Mouse (Mus musculus) spleen, adult 2 months (tissue): ENCODE measurements around the gene Gm5134. TPM values are rescaled to one million over a fixed set of nuclear protein-coding genes. Genes with fewer than 3 reads are reported as not detected.
"Not testable (repeated sequence)": the region's sequence is repeated elsewhere in the genome, so short reads cannot be mapped to it uniquely, and the experiment has no call there.

Source experiments
- DNase-seq, 2 experiments: peaks; one replicate each; pipeline versions ENCODE4 v3.0.0 to v3.0.0-alpha.2; 2012 to 2021; ENCODE audit warnings: low spot score in 2 of 2, low read depth in 1 of 2
- H3K27ac ChIP-seq: fragments of 200-500 bp; 2 replicates; pipeline ENCODE4 v1.5.1; 2012; ENCODE audit warnings: low read length, inconsistent platforms; ENCODE audit not compliant: insufficient read depth
- H3K27me3 ChIP-seq: fragments of 200-500 bp; 2 replicates; pipeline ENCODE4 v1.6.1; 2012; ENCODE audit warnings: mild to moderate bottlenecking, moderate library complexity, low read length, inconsistent platforms; ENCODE audit not compliant: control insufficient read depth, insufficient read depth
- H3K36me3 ChIP-seq: fragments of 200-500 bp; 2 replicates; pipeline ENCODE4 v1.6.1; 2012; ENCODE audit warnings: mild to moderate bottlenecking, low read length, inconsistent platforms; ENCODE audit not compliant: control insufficient read depth, insufficient read depth
- H3K4me1 ChIP-seq: fragments of 200-500 bp; 2 replicates; pipeline ENCODE4 v1.6.1; 2011; ENCODE audit warnings: inconsistent platforms; ENCODE audit not compliant: control insufficient read depth, insufficient read depth, insufficient read length
- H3K4me3 ChIP-seq: fragments of 200-500 bp; 2 replicates; pipeline ENCODE4 v1.5.1; 2011; ENCODE audit warnings: mild to moderate bottlenecking, inconsistent platforms; ENCODE audit not compliant: insufficient read depth, insufficient read length; ENCODE audit errors: extremely low read depth
- CTCF ChIP-seq: fragments of 200-500 bp; IDR thresholded peaks from 2 replicates; pipeline ENCODE4 v1.5.1; 2011; ENCODE audit warnings: mild to moderate bottlenecking, inconsistent platforms; ENCODE audit not compliant: insufficient read depth, insufficient read length, insufficient replicate concordance; ENCODE audit errors: extremely low read depth
- POLR2A ChIP-seq: fragments of 200-500 bp; IDR thresholded peaks from 2 replicates; pipeline ENCODE4 v1.6.1; 2011; ENCODE audit warnings: low read depth, low read length, inconsistent platforms
- WGBS: fragments of 180-500 bp; shearing (Covaris S2); methylation state at CpG from one replicate; pipeline ENCODE4 v1.1.7; 2018; 5-methylcytosine and 5-hydroxymethylcytosine counted together
- polyA plus RNA-seq: library from polyadenylated mRNA; depleted of rRNA; stranded (reverse); fragments of >200 nt; gene quantifications from 2 replicates; pipeline ENCODE4 v1.2.3, GENCODE M21; 2012

Gm5134 gene
- polyA plus RNA-seq, 1 experiment = 1.2 TPM

DNA sequence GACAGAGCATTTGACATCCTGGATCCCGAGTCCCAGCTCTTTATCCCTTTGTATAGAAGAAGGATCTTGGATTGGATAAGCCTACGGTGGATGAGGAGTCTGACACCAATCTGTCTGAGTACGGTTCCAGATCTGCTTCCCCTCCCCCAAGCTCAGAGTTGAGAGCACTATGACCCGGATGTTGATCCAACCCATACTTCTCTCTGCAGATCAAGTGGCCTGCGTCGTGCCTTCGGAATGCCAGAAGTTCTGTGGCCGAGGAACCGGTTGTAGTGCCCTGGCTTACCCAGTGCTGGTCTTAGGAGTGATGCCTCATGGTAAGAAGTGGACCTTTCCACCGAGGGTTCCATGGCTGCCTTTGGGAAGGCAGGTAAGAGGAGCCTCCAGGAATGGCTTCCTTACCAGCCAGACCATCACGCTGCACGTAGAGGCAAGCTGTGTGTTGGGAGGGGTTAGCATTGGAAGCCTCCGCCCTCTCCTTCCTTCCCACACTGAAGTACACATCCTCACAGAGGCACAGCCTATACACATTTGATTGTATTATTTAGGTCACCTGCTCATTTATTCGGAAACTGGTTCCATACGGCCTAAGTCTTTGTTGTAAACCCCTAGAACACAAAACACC lies 39.4 kb downstream of the Gm5134 start:
- 92% methylated on average over 15 of the region's 15 CpGs for WGBS
- Histone ChIP-seq H3K27ac (no peak overlapping the region), H3K27me3 (no peaks in the 10 kb centered on the region), H3K36me3 (no peaks in the 10 kb centered on the region), H3K4me3 (no peak overlapping the region), H3K4me1 (no peaks in the 10 kb centered on the region)
- DNase-seq = no peak
- TF ChIP-seq POLR2A (no peak), CTCF (no peak)

GRCm38 (mm10) chr10:75994531-75995210 lies 40.4 kb downstream of the Gm5134 start:
- H3K36me3 ChIP-seq, H3K4me3 ChIP-seq, DNase-seq, H3K27ac ChIP-seq, H3K27me3 ChIP-seq, H3K4me1 ChIP-seq: not testable (repeated sequence)
- WGBS = 71% methylated on average over 13 of the region's 13 CpGs

DNA sequence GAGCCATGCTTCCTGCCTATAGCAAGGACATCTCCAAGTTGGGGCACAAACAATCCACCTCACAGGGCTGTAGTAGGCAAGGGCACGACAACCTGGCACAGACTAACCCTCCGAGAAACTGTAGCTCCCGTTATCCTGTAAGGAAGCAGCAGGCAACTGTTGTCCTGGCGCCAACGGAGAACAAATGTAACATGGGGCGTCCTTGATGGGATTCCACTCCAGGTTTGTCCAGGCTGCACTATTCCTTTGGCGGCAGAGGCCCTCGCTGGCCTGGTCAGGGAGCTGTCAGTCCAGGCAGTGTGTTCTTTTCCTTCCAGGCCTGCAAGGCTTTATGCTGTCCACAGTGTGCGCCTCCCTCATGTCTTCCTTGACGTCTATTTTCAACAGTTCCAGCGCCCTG lies 41.1 kb downstream of the Gm5134 start:
- 91% methylated on average over 11 of the region's 11 CpGs for WGBS
- no peak for DNase-seq
- Histone ChIP-seq H3K27ac (no peak overlapping the region), H3K4me1 (no peaks in the 10 kb centered on the region), H3K36me3 (no peaks in the 10 kb centered on the region), H3K27me3 (no peaks in the 10 kb centered on the region), H3K4me3 (no peak overlapping the region)
- TF ChIP-seq CTCF (no peak), POLR2A (no peak)

DNA sequence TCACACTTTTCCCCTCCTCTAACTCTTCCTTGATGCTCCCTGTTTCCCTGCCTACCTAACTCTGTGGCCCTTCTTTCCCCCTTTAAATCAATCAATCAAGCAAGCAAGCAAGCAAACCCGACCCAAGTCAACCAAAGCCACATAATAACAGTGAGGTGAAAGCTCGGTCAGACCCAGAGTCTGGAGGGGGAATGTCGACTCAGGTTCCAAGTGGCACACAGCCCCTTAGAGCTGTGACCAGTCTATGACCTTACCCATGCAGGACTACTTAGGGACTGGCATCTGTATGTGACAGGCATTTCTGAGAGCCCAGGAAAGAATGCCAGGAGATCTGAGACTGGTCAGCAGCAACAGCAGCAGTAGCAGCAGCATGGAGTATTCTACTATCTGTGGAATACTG lies 42.0 kb downstream of the Gm5134 start:
- TF ChIP-seq CTCF (no peak), POLR2A (no peak)
- no peaks in the 10 kb centered on the region for H3K27me3 ChIP-seq
- DNase-seq = no peak
- WGBS = 58% methylated on average over 3 of the region's 3 CpGs
- no peaks in the 10 kb centered on the region for H3K36me3 ChIP-seq
- H3K4me1 ChIP-seq = no peaks in the 10 kb centered on the region
- H3K27ac ChIP-seq = no peak overlapping the region
- no peak overlapping the region for H3K4me3 ChIP-seq

GRCm38 (mm10) chr10:76001160-76001559 lies 46.8 kb downstream of the Gm5134 start:
- WGBS = 66% methylated on average over 7 of the region's 7 CpGs
- no peak for DNase-seq
- Histone ChIP-seq H3K4me1 (no peaks in the 10 kb centered on the region), H3K27ac (no peak overlapping the region), H3K27me3 (no peaks in the 10 kb centered on the region), H3K36me3 (no peaks in the 10 kb centered on the region), H3K4me3 (no peak overlapping the region)
- TF ChIP-seq POLR2A (no peak), CTCF (no peak)

DNA sequence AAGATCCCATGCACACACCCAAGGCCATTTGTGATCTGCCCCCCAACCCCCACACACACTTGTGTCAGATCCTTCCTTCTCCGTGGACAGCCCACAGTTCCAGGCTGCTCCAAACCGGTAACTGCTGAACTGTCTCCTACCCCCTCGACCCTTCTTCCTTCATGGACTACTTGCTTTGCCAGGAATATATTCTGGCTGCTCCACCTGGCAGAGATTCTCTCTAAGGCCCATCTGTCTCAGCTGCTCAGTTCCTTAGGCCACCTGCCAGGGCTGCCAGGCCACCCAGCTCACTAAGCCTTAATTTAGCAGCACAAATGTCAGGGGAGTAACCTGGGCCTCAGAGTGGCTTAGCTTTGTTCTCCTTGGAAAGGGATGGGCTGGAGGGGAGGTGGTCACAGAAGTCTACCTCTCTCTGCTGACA lies 47.8 kb downstream of the Gm5134 start:
- H3K4me1 ChIP-seq = no peaks in the 10 kb centered on the region; the same call in 1 of the 2 replicates
- H3K36me3 ChIP-seq = no peaks in the 10 kb centered on the region
- H3K27ac ChIP-seq = no peak overlapping the region
- no peak for TF ChIP-seq CTCF
- DNase-seq = no peak
- H3K4me3 ChIP-seq = no peak overlapping the region
- 61% methylated on average over 3 of the region's 3 CpGs for WGBS
- H3K27me3 ChIP-seq = no peaks in the 10 kb centered on the region

DNA sequence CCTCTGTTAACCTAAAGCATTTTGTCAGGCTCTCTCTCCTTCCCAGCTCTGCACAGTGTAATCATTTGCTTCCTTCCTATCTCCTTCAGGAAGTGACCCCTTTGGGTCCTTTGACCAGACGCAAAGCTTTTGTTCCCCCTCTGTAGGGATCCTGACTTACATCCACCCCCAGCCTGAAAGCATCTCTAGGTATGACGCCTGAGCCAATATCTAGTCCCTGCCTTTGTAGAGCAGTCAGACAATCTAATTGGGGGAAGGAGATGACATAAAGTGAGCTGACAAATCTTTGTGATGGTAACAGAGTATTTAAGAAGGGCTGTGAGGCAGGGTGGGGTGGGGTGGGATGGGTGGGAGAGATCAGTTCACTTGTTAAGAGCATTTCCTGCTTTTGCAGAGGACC lies 48.3 kb downstream of the Gm5134 start:
- no peaks in the 10 kb centered on the region for H3K27me3 ChIP-seq
- H3K4me1 ChIP-seq = no peaks in the 10 kb centered on the region; the same call in 1 of the 2 replicates
- no peak overlapping the region for H3K4me3 ChIP-seq
- 66% methylated on average over 2 of the region's 2 CpGs for WGBS
- no peak overlapping the region for H3K27ac ChIP-seq
- no peaks in the 10 kb centered on the region for H3K36me3 ChIP-seq
- TF ChIP-seq POLR2A = no peak
- TF ChIP-seq CTCF = no peak
- DNase-seq = no peak
